Mouse (Mus musculus) induced T-regulatory cell, adult 2 months (primary cell): ENCODE data around the gene Adipor2.

ENCODE experiments used
- DNase-seq: peaks from one replicate; pipeline ENCODE4 v3.0.0-alpha.2; 2012; ENCODE audit warnings: low read depth

Adipor2 gene

GRCm38 (mm10) chr6:119420357-119420756 lies 2.9 kb upstream of the Adipor2 start:
- DNase-seq: no peak

DNA sequence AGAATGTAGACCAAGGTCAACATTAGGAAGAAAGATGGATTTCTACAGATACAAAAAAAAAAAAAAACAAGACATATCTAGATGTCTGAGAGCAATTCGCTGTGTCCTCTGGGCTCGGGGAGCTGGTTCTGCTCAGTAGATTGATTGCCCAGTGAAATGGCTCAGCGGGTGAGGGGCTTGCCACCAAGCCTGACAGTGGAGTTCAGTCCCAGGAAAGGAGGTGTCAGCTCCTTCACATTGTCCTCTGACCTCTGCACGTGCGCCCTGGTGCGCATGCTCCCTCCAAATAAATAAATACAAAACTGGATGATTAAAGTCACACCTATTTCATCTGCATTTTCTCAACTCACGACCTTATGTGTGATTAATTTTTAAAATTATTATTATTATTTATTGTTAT lies 1.9 kb upstream of the Adipor2 start:
- DNase-seq: no peak

DNA sequence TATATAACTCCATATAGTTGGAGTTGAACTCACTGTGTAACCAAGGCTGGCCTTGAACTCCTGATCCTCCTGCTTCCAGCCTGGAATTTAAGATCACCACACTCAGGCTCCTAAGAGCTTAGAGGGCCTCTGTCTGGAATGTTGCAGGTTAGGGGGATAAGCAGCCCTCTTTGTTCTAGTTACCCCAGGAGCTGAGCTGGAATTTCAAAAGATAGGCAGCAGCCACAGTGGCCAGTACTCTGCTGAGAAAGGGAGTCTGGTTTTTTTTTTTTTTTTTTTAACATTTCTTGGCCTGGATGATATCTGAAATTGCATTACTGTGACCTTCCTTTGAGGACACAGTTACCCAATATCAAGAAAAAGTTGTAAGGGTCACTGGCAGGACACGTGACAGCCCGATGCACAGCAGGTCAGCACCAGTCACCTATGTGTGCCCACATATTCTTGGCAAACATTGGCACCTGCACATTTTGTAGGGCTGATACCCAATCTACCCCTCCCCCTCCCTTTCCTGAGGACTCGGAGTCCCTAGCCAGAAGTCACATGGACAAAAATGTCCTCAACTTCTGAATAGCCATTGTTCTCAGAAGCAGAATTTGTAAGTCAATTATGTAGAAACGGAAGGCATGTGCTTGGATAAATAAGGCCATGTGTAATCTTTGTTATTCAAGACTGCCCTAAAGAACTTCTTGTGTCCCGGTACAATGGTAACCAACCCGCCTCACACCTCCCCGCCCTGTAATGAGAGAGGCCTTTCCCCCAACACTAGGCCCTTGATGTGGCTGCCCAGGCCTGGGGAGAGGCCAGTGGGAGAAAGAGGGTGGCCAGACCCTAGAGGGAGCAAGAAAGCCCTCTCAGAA lies 1.1 kb upstream of the Adipor2 start:
- DNase-seq: no peak

DNA sequence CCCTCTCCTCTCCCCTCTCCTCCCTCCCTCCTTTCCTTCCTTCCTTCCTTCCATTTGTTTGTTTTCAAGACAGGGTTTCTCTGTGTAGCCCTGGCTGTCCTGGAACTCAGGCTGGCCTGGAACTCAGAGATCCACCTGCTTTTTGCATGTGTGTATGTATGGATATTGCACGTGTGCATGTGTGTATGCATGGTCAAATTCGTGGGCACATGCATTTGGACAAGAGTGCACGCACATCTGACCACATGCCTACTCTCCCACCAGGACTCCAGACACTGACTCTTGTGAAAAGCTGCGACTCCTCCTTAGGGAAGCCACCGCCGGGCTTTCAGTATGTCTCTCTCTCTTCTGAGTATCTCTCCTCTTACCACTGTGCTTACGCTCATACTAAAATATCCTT lies 317 bp upstream of the Adipor2 start:
- no peak for DNase-seq

DNA sequence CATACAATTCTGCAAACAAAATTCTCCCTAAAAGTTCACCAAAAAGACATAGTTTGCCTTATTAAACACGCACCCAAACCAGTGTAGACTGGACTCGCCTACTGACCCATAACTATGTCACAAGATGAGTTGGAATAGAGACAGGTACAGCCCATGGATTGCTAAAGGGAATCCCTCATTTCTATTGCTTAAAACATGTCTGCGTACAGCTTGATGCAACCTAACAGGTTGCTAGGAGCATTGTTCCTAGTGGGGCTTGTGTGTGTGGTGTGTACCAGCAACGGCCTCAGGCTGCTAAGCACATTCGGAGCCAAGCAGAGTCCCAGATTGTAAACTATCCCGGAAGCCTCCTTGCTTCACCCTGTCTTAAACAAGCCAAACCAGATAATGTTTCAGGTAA lies 861 bp downstream of the Adipor2 start:
- no peak for DNase-seq

- no peak for DNase-seq
Observed at GRCm38 (mm10) chr6:119414262-119415043, 3.1 kb downstream of the Adipor2 start.

GRCm38 (mm10) chr6:119412588-119412987 lies 4.9 kb downstream of the Adipor2 start:
- no peak for DNase-seq

- DNase-seq: no peak
Observed at GRCm38 (mm10) chr6:119411511-119411910, 6.0 kb downstream of the Adipor2 start.

- DNase-seq: no peak
Observed at GRCm38 (mm10) chr6:119409766-119410165, 7.7 kb downstream of the Adipor2 start.

GRCm38 (mm10) chr6:119408582-119408981 lies 8.9 kb downstream of the Adipor2 start:
- DNase-seq: peak; percentile 66

GRCm38 (mm10) chr6:119407818-119408217 lies 9.7 kb downstream of the Adipor2 start:
- no peak for DNase-seq

DNA sequence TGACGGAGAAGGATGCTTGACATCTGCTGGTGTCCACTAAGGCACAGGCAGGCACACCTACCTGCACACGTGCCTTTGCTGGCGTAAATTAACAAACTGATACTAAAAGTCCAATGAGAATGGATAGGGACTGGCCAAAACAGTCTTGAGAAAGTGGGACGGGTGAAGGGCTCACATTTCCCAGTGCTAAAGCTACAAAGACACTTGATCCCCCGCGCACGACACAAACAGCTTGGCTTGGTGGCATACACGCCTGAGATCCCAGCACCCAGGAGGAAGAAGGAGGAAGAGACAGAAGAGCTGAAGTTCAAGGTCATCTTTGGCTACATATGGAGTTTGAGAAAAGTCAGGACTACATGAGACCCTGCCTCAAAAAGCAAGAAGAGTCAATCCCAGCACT lies 11.0 kb downstream of the Adipor2 start:
- no peak for DNase-seq

GRCm38 (mm10) chr6:119405310-119405709 lies 12.2 kb downstream of the Adipor2 start:
- DNase-seq: no peak

- DNase-seq: no peak
Observed at GRCm38 (mm10) chr6:119404854-119405253, 12.7 kb downstream of the Adipor2 start.

- DNase-seq: peak; percentile 58
Observed at GRCm38 (mm10) chr6:119402976-119403375, 14.5 kb downstream of the Adipor2 start.

DNA sequence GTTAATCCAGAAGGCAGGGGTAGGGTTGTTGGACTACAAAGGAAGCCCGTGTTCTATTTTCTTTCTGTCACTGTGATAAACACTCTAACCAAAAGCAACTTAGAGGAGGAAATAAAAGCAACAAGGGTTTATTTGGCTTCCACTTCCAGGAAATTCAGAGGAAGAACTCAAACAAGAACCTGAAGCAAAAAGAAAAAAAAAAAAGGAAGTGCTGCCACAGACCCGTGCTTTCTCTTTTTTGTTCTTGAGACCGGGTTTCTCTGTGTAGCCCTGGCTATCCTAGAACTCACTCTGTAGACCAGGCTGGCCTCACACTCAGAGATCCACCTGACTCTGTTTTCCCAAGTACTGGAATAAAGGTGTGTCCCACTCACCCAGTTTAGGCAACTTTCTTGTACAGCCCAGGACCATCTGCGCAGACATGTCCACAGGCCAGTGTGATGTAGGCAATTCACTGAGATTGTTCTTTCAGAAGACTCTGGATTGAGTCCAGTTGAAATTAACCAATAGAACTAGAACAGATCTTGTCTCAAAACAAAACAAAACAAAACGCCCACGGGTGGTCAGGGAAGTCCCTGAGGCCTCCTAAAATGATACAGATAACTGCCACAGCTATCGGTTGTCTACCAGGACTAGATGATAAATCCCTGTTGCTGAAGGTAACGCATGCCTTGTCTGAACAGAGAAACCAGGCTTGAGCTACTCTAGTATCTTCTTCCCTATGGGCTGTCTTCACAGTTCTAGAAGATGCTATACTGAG lies 15.8 kb downstream of the Adipor2 start:
- peak; percentile 69 for DNase-seq

- DNase-seq: no peak
Observed at GRCm38 (mm10) chr6:119400649-119401048, 16.9 kb downstream of the Adipor2 start.

DNA sequence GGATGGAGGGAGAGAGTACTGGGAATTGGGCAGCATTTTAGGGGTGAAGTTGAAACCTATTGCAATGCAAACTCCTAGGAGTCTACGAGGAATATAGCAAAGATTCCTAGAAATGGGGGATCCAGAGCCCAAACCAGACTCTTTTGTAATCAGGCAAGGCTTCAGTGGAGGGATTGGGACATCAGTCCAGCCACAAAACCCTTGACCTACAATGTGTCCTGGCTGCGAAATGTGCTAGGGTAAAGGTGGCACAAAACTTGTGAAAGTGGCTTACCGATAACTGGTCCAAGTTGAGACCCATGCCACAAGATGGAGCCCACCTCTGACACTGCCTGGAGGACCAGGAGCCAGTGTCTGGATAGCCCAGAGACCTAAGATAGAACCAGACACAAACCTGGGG lies 18.1 kb downstream of the Adipor2 start:
- no peak for DNase-seq

- DNase-seq: peak; percentile 78
Observed at GRCm38 (mm10) chr6:119396309-119396634, 21.2 kb downstream of the Adipor2 start.

- DNase-seq: peak; percentile 81
Observed at GRCm38 (mm10) chr6:119395421-119396308, 21.8 kb downstream of the Adipor2 start.

DNA sequence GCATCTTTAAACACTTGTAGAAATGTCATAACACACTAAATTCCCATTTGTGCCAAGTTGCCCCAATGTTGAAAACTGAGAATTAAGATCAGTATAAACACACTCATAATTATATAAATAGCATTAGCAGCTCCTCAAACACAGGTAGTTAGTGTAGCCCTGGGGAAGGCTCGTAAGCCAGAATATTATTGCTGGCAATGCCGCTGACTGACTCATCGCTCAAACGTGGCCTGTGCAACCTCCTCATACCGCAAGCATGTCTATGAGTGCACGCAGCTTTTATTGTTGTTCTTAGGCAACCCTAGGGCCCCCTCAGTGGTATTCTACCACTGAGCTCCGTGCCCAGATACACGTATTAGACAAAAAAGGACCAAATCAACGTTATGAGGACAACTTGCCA lies 24.7 kb downstream of the Adipor2 start:
- DNase-seq: no peak

- peak; percentile 42 for DNase-seq
Observed at GRCm38 (mm10) chr6:119390728-119391127, 26.8 kb downstream of the Adipor2 start.
